Mouse (Mus musculus) cerebellum, postnatal 14 days (tissue): ENCODE data around the gene Spag4.
A peak's percentile ranks its signal among the peaks of the same experiment; 100 is the strongest.
"Not testable (repeated sequence)": the region's sequence is repeated elsewhere in the genome, so short reads cannot be mapped to it uniquely, and the experiment has no call there.

ENCODE experiments used
- DNase-seq, 2 experiments: peaks; one replicate each; pipeline ENCODE4 v3.0.0; 2021; ENCODE audit warnings: mixed read lengths in 2 of 2

The Spag4 gene

GRCm38 (mm10) chr2:156110627-156111357 is 45.8 kb downstream of the Spag4 start:
- DNase-seq = peak; percentile 21 to 32

GRCm38 (mm10) chr2:156111358-156112079 is 46.5 kb downstream of the Spag4 start, which contains the start of the genes Cpne1 and Rbm12:
TSS of gene Cpne1 (minus strand) at chr2:156111965.
TSS of gene Rbm12 (minus strand) at chr2:156111978.
- peak; percentile 97 for DNase-seq

- DNase-seq = not testable (repeated sequence)
These were observed 47.1 kb downstream of the Spag4 start for GRCm38 (mm10) chr2:156112080-156112423.

GRCm38 (mm10) chr2:156119566-156119965 is 54.6 kb downstream of the Spag4 start:
- no peak for DNase-seq
